Mouse (Mus musculus) E14TG2a.4 (cell line): ENCODE measurements at regions not wholly inside any gene's neighbourhood (a gene's known extent, or its start where the extent isn't known, plus 50 kb on each side); places are given as distances from the start of the nearest gene placed in this dataset.

Experiments used
- CTCF ChIP-seq: conservative IDR thresholded peaks from 2 replicates; pipeline ENCODE4 v1.5.1; 2014; ENCODE audit warnings: low read length
- NANOG ChIP-seq: IDR thresholded peaks from 2 replicates; pipeline ENCODE4 v1.6.1; 2014; ENCODE audit warnings: borderline replicate concordance, low read length, mixed read lengths
- POU5F1 ChIP-seq: IDR thresholded peaks from 2 replicates; pipeline ENCODE4 v1.6.1; 2014; ENCODE audit warnings: low read length, borderline replicate concordance

- no peak for TF ChIP-seq POU5F1
- no peak for TF ChIP-seq CTCF
- no peak for TF ChIP-seq NANOG
These were observed 98.2 kb downstream of the Plk2 start for GRCm38 (mm10) chr13:110493002-110493552.
